Mouse (Mus musculus): ENCODE results near the gene Gpr157.

GRCm38 (mm10) chr4:150087161-150087889, at the start of gene Gpr157:
- peak; percentile 49; the same call in 1 of the 2 replicates for TF ChIP-seq POLR2A (IDR thresholded peaks at IDR 0.05; ENCODE audit: borderline replicate concordance, extremely low read depth, low read depth, low read length)
- TF ChIP-seq CTCF (IDR thresholded peaks at IDR 0.05; ENCODE audit: insufficient read depth, low read length): no peak
